Mouse (Mus musculus) megakaryocyte, embryonic 14.5 days (primary cell): ENCODE measurements around the gene Wnt9b. TPM values are rescaled to one million over a fixed set of nuclear protein-coding genes. Genes with fewer than 3 reads are reported as not detected.
A peak's percentile ranks its signal among the peaks of the same experiment; 100 is the strongest.

Experiments used
- H3K27me3 ChIP-seq: replicated peaks from 2 replicates; pipeline ENCODE3; 2012; ENCODE audit warnings: inconsistent platforms
- H3K36me3 ChIP-seq: replicated peaks from 2 replicates; pipeline ENCODE3; 2012; ENCODE audit warnings: low read length, inconsistent platforms, mixed read lengths
- H3K4me1 ChIP-seq: 2 replicates; pipeline ENCODE4 v1.6.1; 2012; ENCODE audit warnings: inconsistent platforms
- H3K4me3 ChIP-seq: replicated peaks from 2 replicates; pipeline ENCODE3; 2012; ENCODE audit warnings: moderate library complexity, mild to moderate bottlenecking, inconsistent platforms
- H3K9me3 ChIP-seq: 2 replicates; pipeline ENCODE4 v1.6.1; 2012; ENCODE audit warnings: inconsistent platforms
- FLI1 ChIP-seq: IDR thresholded peaks from 2 replicates; pipeline ENCODE4 v1.6.1; 2012; ENCODE audit warnings: low read length, inconsistent platforms, mixed read lengths
- GATA1 ChIP-seq: IDR thresholded peaks from 3 replicates; pipeline ENCODE4 v1.6.1; 2012; ENCODE audit warnings: mixed read lengths, low read length, inconsistent platforms, borderline replicate concordance
- polyA plus RNA-seq: library from polyadenylated mRNA; stranded (reverse); fragments of >175 nt; gene quantifications from 2 replicates; pipeline ENCODE4 v1.2.3, GENCODE M21; 2012; ENCODE audit warnings: low replicate concordance; ENCODE audit not compliant: insufficient read depth

The Wnt9b gene
- polyA plus RNA-seq = not detected in 2 replicates

DNA sequence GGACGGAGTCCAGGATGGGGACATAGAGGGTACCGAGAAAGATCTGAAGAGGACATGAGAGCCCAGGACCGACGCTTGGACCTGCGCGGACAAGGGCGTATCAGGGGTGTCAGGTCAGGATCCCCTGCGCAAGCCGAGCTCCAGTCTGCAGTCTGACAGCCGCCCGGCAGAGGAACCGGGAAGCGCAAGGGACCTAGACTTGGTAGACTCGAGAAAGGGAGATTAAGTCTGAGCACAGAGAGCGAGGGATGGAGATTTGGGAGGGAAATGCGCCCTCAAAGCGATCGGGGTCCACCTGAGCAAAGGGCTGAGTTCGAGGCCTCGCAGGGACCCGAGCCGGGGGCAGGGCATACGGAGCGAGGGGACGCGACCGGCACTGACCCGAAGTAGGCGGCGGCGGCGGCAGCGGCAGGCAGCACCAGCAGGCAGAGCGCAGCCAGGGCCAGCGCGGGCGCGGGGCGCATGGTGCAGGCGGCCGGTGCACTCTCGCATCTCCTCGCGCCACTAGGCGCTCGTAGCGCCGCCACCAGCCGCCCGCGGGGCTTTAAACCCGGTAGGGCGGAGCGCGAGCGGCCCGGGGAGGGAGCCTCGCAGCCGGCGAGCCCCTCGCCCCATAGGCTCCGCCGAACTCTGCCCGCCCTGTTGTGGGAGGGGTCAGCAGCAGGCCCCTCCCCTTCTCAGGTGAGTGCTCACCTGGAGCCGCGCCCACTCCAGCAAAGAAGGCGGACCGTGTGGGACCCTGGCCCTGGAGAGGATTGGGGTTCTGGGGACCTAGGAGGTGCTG lies at the start of gene Wnt9b:
Wnt9b (minus strand) TSS at position 516 of the 784 bp plus-strand sequence.
- H3K27me3 ChIP-seq = peaks cover 98% of the 10 kb centered on the region
- no peaks in the 10 kb centered on the region for H3K36me3 ChIP-seq
- H3K4me3 ChIP-seq = peak within 1 kb of the TSS; percentile 80
- peaks cover 13% of the 10 kb centered on the region for H3K4me1 ChIP-seq
- TF ChIP-seq FLI1 (no peak), GATA1 (no peak)
- peaks cover 3% of the 10 kb centered on the region; the same call in 1 of the 2 replicates for H3K9me3 ChIP-seq

DNA sequence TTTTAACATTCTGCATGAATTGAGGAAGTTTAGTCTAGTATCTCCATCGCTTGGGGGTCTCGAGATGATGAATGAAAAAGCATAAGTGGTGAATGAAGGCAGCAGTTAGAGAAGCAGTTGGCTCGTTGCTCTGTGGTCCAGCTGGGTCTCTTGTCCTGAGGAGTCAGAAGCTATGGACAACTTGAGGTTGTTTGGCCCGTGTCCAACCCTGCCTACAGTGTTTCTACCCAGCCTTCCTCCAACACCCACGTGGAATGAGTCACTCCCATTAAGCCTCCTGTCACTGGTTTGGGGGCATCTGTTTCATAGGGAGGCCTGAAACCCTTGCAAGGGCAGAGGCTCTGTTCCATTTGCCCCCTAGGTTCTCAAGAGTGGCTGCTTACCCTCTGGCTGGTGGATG lies 40.3 kb upstream of the Wnt9b start:
- Histone ChIP-seq H3K4me3 (no peak overlapping the region), H3K36me3 (no peaks in the 10 kb centered on the region), H3K27me3 (peaks cover 93% of the 10 kb centered on the region), H3K9me3 (no peaks in the 10 kb centered on the region), H3K4me1 (peaks cover 4% of the 10 kb centered on the region; the same call in 1 of the 2 replicates)
- no peak for TF ChIP-seq GATA1
- no peak for TF ChIP-seq FLI1

DNA sequence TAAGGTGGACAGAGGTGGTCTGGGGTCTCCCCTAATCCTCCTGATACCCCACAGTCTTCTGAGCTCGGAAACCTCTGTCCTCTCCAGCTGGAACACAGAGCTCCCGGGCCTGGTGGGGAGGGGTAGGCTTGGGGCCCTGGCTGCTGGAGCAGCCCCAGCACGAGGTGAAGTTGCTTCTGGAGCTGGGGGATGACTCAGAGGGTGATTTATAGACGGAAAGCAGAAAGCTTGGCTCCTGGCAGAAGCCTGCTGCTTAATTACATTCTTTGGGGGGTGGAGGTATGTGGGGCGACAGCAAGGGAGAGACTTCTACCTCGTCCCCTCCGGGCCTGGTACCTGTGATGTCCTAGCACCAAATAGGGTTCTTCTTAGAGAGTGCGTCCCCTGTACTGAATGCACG lies 30.5 kb upstream of the Wnt9b start:
- Histone ChIP-seq H3K27me3 (peaks cover 97% of the 10 kb centered on the region), H3K9me3 (no peaks in the 10 kb centered on the region), H3K4me1 (no peaks in the 10 kb centered on the region), H3K4me3 (no peak overlapping the region), H3K36me3 (no peaks in the 10 kb centered on the region)
- TF ChIP-seq FLI1 (no peak), GATA1 (no peak)

DNA sequence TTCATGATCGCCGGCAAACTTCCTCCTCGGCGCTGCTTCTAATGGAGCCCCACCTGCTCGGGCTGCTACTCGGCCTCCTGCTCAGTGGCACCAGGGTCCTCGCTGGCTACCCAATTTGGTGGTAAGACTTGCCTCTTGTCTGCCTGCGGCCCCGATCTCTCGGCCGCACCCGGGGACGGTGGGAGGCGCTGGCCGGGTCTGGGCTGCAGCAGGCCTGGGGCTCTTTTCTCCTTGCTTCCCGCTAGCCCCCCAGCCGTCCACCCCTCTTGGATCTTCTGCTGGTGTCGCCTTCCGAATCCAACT lies 24.6 kb upstream of the Wnt9b start:
- Histone ChIP-seq H3K4me3 (peak overlapping the region; percentile 50), H3K4me1 (peaks cover 30% of the 10 kb centered on the region)
- no peak for TF ChIP-seq FLI1
- no peak for TF ChIP-seq GATA1

DNA sequence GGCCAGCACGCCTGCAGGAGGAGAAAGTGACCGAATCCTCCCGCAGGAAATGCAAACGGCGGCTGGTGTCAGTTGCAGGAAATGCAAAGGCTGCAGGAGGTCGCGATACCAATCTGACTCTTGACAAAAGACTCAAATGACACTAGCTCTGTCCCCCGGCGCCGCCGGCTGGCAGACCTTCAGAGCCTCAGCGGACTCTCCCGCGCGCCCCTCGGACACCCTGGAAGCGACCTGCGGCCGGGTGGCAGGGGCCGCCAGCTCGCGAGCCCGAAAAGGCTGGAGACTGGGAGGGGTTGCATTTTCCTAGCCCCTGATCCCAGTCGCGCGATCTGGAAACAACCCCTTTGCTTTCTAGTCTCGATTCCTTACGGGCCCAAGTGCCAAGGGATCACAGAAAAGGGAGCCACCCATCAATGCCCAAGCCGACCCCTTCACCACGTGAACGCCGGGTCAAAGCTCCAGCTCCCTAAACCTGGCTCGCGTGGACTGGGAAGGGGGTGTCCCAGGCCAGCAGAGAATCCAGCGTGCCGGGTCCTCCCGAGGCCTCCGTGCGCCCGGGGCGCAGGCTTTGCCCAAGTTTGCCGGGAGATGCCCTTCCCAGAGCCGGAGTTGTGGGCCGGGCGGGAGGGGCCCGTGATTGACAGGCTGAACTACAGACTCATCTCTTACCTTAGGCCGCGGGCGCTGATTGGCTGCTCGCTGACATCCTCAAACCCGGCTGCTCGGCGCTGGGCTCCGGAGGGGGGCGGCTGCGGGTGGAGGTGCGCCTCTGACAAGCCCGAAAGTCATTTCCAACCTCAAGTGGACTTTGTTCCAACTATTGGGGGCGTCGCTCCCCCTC lies 24.0 kb upstream of the Wnt9b start, which contains the start of gene Wnt3:
Wnt3 (plus strand) TSS at position 764 of the 841 bp plus-strand sequence.
- TF ChIP-seq GATA1 = no peak
- TF ChIP-seq FLI1 = no peak
- Histone ChIP-seq H3K4me1 (peaks cover 33% of the 10 kb centered on the region), H3K27me3 (peaks cover 100% of the 10 kb centered on the region), H3K36me3 (no peaks in the 10 kb centered on the region), H3K4me3 (peak within 1 kb of the TSS; percentile 74), H3K9me3 (no peaks in the 10 kb centered on the region)

More for the DNA sequence above, 24.6 kb upstream of the Wnt9b start:
- H3K36me3 ChIP-seq = no peaks in the 10 kb centered on the region
- H3K27me3 ChIP-seq = peaks cover 99% of the 10 kb centered on the region
- H3K9me3 ChIP-seq = no peaks in the 10 kb centered on the region

DNA sequence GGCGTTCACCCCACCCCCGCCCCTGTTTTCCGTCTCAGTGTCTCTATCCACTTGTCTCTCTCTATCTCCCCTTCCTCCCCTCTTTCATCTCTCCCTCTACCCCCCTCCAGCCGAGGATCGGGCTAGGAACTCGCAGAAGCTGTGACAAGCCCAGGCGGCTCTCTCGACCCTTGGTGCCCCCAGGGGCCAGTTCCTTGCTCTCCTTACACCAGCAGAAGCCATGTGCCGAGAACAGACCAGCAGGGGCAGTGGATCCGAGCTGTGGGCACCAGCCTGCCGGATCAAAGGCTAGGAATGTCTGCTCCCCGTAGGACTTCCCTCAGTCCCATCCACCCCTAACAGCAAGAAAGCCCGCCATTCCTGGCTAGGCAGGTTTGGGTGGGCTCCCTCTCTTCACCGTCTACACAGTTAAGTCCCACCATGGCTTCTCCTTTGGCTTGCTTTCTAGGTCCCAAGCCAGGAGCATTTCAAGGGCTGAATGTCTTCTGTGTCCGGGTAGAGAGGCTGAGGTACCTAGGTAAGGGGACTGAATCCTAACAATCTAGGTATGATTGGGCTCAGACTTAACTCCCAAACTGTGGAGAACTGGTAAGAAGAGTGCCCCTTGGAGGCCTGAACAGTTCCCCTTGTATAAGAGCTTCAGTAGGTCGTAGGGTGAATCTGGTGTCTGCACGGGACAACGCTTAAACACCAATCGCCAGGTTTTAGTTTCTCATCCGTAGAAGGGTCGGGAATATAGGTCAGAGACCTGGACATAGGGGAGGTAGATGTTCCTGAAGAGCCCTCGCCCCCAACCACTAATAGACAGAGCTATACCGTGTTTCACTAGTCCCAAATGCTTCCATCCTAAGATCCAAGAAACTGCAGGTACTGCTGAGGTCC lies 23.1 kb upstream of the Wnt9b start:
- Histone ChIP-seq H3K9me3 (no peaks in the 10 kb centered on the region), H3K27me3 (peaks cover 94% of the 10 kb centered on the region), H3K4me1 (peaks cover 42% of the 10 kb centered on the region), H3K4me3 (no peak overlapping the region), H3K36me3 (no peaks in the 10 kb centered on the region)
- TF ChIP-seq FLI1 (no peak), GATA1 (no peak)

DNA sequence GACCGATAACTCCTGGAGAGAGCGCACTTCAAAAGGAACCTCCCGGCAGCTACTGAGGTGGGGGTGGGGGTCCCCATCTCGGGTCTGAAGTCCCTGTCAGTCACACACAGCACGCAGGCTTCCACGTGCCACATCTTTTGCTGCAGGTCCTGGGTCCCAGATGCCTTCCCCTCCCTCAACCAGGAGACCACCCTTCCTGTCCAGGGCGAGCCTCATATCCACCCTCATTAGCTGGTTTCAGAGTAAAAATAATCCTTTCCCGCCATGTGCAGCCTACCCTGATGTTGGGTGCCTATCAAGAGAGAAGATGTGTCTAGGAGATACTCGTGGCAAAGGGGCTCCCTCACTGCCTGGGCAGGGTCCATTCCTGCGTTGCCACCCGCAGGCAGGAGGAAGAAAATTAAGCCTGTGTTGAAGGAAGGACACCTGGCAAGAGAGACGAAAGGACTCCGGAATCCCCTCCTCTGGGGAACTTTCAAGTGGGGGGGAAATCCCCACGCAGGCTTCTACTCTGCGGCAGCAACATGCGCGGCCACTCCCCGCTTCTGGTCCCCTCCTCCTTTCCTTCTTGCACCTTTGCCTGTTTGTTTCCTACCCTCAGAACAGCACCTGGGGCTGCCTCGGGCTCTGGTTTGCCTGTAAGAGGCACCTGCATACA lies 21.7 kb upstream of the Wnt9b start:
- Histone ChIP-seq H3K36me3 (no peaks in the 10 kb centered on the region), H3K27me3 (peaks cover 90% of the 10 kb centered on the region), H3K9me3 (no peaks in the 10 kb centered on the region), H3K4me3 (no peak overlapping the region), H3K4me1 (peaks cover 55% of the 10 kb centered on the region)
- TF ChIP-seq GATA1 = no peak
- TF ChIP-seq FLI1 = 0 out of 2 replicates have a peak, but pooled peaks have one; percentile 13

DNA sequence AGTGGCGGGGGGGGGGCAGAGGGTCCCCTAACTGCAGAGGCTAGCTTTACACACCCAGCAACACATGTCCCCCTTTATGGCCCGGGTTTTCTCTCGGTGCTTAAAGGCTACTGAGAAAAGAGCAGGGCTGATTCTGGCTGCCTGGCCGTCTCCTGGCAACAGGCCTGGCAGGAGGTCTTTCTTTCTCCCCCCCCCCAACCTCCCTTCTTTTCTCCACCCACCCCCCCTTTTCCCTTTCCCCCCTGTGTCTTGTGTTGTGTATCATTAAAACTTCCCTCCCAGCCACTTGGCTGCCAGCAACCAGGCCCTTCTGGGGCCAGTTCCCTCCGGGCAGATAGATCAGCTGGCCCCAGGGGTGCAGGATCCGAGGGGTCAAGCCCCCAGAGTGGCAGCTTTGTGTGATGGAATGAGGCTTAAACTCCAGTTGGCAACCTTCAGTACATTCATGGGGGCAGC lies 16.0 kb upstream of the Wnt9b start:
- Histone ChIP-seq H3K36me3 (no peaks in the 10 kb centered on the region), H3K4me3 (no peak overlapping the region), H3K4me1 (peaks cover 51% of the 10 kb centered on the region), H3K9me3 (peaks cover 5% of the 10 kb centered on the region; the same call in 1 of the 2 replicates), H3K27me3 (peaks cover 58% of the 10 kb centered on the region)
- no peak for TF ChIP-seq FLI1

DNA sequence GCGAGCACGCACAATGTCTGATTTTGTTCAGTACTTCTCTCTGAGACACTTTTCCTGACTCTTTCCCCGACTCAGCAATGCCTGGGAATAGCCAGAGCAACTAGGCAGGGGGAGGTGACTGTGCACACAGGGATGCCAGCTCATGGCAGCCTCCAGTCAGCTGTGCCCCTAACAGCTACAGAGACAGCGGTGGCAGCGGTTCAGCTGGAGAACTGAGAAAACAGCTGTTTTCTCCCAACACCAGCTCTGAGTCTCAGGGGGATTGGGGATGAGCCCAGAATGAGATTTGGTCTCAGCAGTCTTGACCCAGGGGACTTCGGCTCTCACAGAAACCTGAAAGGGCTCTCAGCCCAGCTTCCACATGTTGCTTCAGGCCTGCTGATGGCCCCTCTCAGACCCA lies 15.0 kb upstream of the Wnt9b start:
- Histone ChIP-seq H3K36me3 (no peaks in the 10 kb centered on the region), H3K4me1 (peaks cover 51% of the 10 kb centered on the region), H3K9me3 (peaks cover 8% of the 10 kb centered on the region; the same call in 1 of the 2 replicates), H3K27me3 (peaks cover 55% of the 10 kb centered on the region), H3K4me3 (peak overlapping the region; percentile 50)
- TF ChIP-seq GATA1 = no peak
- TF ChIP-seq FLI1 = no peak
